Mouse (Mus musculus) neural tube, embryonic 11.5 days (tissue): ENCODE results near the gene Vdac2. TPM values are rescaled to one million over a fixed set of nuclear protein-coding genes. Genes with fewer than 3 reads are reported as not detected.

ENCODE experiments used
- ATAC-seq: fragments of 200-750 bp; cut with Nextera tagmentation; 2 replicates; pipeline ENCODE4 v1.8.0; 2017; ENCODE audit warnings: moderate number of reproducible peaks, mild to moderate bottlenecking, moderate TSS enrichment, moderate library complexity; ENCODE audit not compliant: insufficient read depth, low FRiP score, low TSS enrichment
- DNase-seq: peaks from one replicate; pipeline ENCODE4 v3.0.0-alpha.2; 2015; ENCODE audit warnings: low spot score
- H3K27ac ChIP-seq: fragments of 300-500 bp; sonication (generic); 2 replicates; pipeline ENCODE4 v1.5.1; 2014; ENCODE audit warnings: low read depth, mild to moderate bottlenecking, low read length
- H3K27me3 ChIP-seq: fragments of 300-500 bp; sonication (generic); 2 replicates; pipeline ENCODE4 v1.6.1; 2014; ENCODE audit warnings: mild to moderate bottlenecking, low read length, mixed read lengths; ENCODE audit not compliant: control insufficient read depth, insufficient read depth
- H3K36me3 ChIP-seq: fragments of 300-500 bp; sonication (generic); 2 replicates; pipeline ENCODE4 v1.6.1; 2014; ENCODE audit warnings: mild to moderate bottlenecking, low read length, moderate library complexity, mixed read lengths; ENCODE audit not compliant: control insufficient read depth, insufficient read depth
- H3K4me1 ChIP-seq: fragments of 300-500 bp; sonication (generic); 2 replicates; pipeline ENCODE4 v1.6.1; 2014; ENCODE audit warnings: low read length, mixed read lengths; ENCODE audit not compliant: control insufficient read depth, insufficient read depth
- H3K4me2 ChIP-seq: fragments of 300-500 bp; sonication (generic); 2 replicates; pipeline ENCODE4 v1.6.1; 2014; ENCODE audit warnings: low read depth, mild to moderate bottlenecking, moderate library complexity
- H3K4me3 ChIP-seq: fragments of 300-500 bp; sonication (generic); 2 replicates; pipeline ENCODE4 v1.5.1; 2014; ENCODE audit warnings: low read depth, low read length
- H3K9ac ChIP-seq: fragments of 300-500 bp; sonication (generic); 2 replicates; pipeline ENCODE4 v1.6.1; 2014; ENCODE audit warnings: mild to moderate bottlenecking, low read length
- H3K9me3 ChIP-seq: fragments of 300-500 bp; sonication (generic); 2 replicates; pipeline ENCODE4 v1.6.1; 2016; ENCODE audit warnings: low read length; ENCODE audit not compliant: control insufficient read depth
- WGBS: fragments of 180-500 bp; shearing (Covaris S2); extraction: QIAGEN DNeasy Blood & Tissue Kit; methylation state at CpG from one replicate; pipeline ENCODE4 v1.1.7; 2014; 5-methylcytosine and 5-hydroxymethylcytosine counted together
- polyA plus RNA-seq: library from polyadenylated mRNA; unstranded; fragments of >200 nt; fragmentation: Nextera tagmentation; extraction: Ambion mirVana; gene quantifications from 2 replicates; pipeline ENCODE4 v1.2.1, GENCODE M21; 2014

Vdac2 gene
- polyA plus RNA-seq, 1 experiment from 2014 or later, result 297 TPM

- Histone ChIP-seq H3K27me3 (no peaks in the 10 kb centered on the region), H3K27ac (0 out of 2 replicates have a peak overlapping the region, but pooled peaks have one; percentile 4), H3K36me3 (no peaks in the 10 kb centered on the region), H3K9me3 (no peaks in the 10 kb centered on the region), H3K4me1 (peaks cover 6% of the 10 kb centered on the region; the same call in 1 of the 2 replicates), H3K4me2 (peak overlapping the region; percentile 31), H3K9ac (peak overlapping the region; percentile 39; the same call in 1 of the 2 replicates), H3K4me3 (peak overlapping the region; percentile 12; the same call in 1 of the 2 replicates)
- ATAC-seq (0 out of 2 replicates have a peak, but pooled peaks have one; percentile 8), DNase-seq (peak; percentile 83)
- 11% methylated on average over 17 of the region's 17 CpGs for WGBS
Observed at GRCm38 (mm10) chr14:21853456-21854109, 28.5 kb downstream of the Vdac2 start.

GRCm38 (mm10) chr14:21854271-21854670 is 29.2 kb downstream of the Vdac2 start:
- no peak overlapping the region for H3K27ac ChIP-seq
- H3K4me2 ChIP-seq, result no peak overlapping the region
- H3K4me3 ChIP-seq, result no peak overlapping the region
- DNase-seq (no peak), ATAC-seq (no peak)
- H3K9me3 ChIP-seq, result no peaks in the 10 kb centered on the region
- WGBS, result 82% methylated on average over 9 of the region's 9 CpGs
- H3K9ac ChIP-seq, result no peak overlapping the region
- peaks cover 6% of the 10 kb centered on the region; the same call in 1 of the 2 replicates for H3K4me1 ChIP-seq
- H3K36me3 ChIP-seq, result no peaks in the 10 kb centered on the region
- no peaks in the 10 kb centered on the region for H3K27me3 ChIP-seq

- Histone ChIP-seq H3K9ac (no peak overlapping the region), H3K27ac (no peak overlapping the region), H3K4me1 (peaks cover 6% of the 10 kb centered on the region; the same call in 1 of the 2 replicates), H3K9me3 (no peaks in the 10 kb centered on the region), H3K36me3 (no peaks in the 10 kb centered on the region), H3K4me2 (no peak overlapping the region), H3K27me3 (no peaks in the 10 kb centered on the region), H3K4me3 (no peak overlapping the region)
- 9% methylated on average over 3 of the region's 3 CpGs for WGBS
- ATAC-seq (no peak), DNase-seq (no peak)
Observed at GRCm38 (mm10) chr14:21855961-21856360, 30.9 kb downstream of the Vdac2 start.

GRCm38 (mm10) chr14:21856886-21857285 is 31.8 kb downstream of the Vdac2 start:
- Histone ChIP-seq H3K9ac (no peak overlapping the region), H3K27me3 (no peaks in the 10 kb centered on the region), H3K4me3 (no peak overlapping the region), H3K9me3 (no peaks in the 10 kb centered on the region), H3K4me2 (no peak overlapping the region), H3K27ac (no peak overlapping the region), H3K36me3 (no peaks in the 10 kb centered on the region), H3K4me1 (peaks cover 4% of the 10 kb centered on the region; the same call in 1 of the 2 replicates)
- DNase-seq, result no peak
- WGBS, result 85% methylated on average over 14 of the region's 14 CpGs
- ATAC-seq, result no peak

GRCm38 (mm10) chr14:21866291-21866690 is 41.3 kb downstream of the Vdac2 start:
- Histone ChIP-seq H3K36me3 (no peaks in the 10 kb centered on the region), H3K27ac (no peak overlapping the region), H3K27me3 (no peaks in the 10 kb centered on the region), H3K9me3 (no peaks in the 10 kb centered on the region), H3K4me2 (no peak overlapping the region), H3K9ac (no peak overlapping the region), H3K4me1 (no peaks in the 10 kb centered on the region), H3K4me3 (no peak overlapping the region)
- DNase-seq (no peak), ATAC-seq (no peak)
- 55% methylated on average over 7 of the region's 7 CpGs for WGBS

- DNase-seq (no peak), ATAC-seq (no peak)
- 78% methylated on average over 7 of the region's 7 CpGs for WGBS
- Histone ChIP-seq H3K27ac (no peak overlapping the region), H3K4me1 (no peaks in the 10 kb centered on the region), H3K4me2 (no peak overlapping the region), H3K9ac (no peak overlapping the region), H3K9me3 (no peaks in the 10 kb centered on the region), H3K36me3 (no peaks in the 10 kb centered on the region), H3K27me3 (no peaks in the 10 kb centered on the region), H3K4me3 (no peak overlapping the region)
Observed at GRCm38 (mm10) chr14:21866816-21867215, 41.8 kb downstream of the Vdac2 start.

GRCm38 (mm10) chr14:21890430-21890829 is 65.4 kb downstream of the Vdac2 start:
- no peaks in the 10 kb centered on the region for H3K9me3 ChIP-seq
- no peak overlapping the region for H3K4me3 ChIP-seq
- no peak overlapping the region for H3K27ac ChIP-seq
- H3K4me1 ChIP-seq, result peaks cover 12% of the 10 kb centered on the region
- no peaks in the 10 kb centered on the region for H3K36me3 ChIP-seq
- no peak overlapping the region for H3K9ac ChIP-seq
- no peak for ATAC-seq
- WGBS, result 79% methylated on average over 2 of the region's 2 CpGs
- H3K4me2 ChIP-seq, result no peak overlapping the region
- no peak for DNase-seq
- no peaks in the 10 kb centered on the region for H3K27me3 ChIP-seq

GRCm38 (mm10) chr14:21891581-21892340 is 66.7 kb downstream of the Vdac2 start:
- Histone ChIP-seq H3K9me3 (no peaks in the 10 kb centered on the region), H3K27ac (peak overlapping the region; percentile 58), H3K27me3 (no peaks in the 10 kb centered on the region), H3K9ac (0 out of 2 replicates have a peak overlapping the region, but pooled peaks have one; percentile 5), H3K36me3 (no peaks in the 10 kb centered on the region), H3K4me3 (no peak overlapping the region), H3K4me1 (peaks cover 12% of the 10 kb centered on the region), H3K4me2 (peak overlapping the region; percentile 27)
- DNase-seq (peak; percentile 75), ATAC-seq (peak; percentile 89)
- WGBS, result 3% methylated on average over 15 of the region's 15 CpGs
